Mouse (Mus musculus): Measurements from ENCODE around the gene Adam22.

GRCm38 (mm10) chr5:8120087-8120486 lies 247.9 kb downstream of the Adam22 start:
- no peak for TF ChIP-seq CTCF (conservative IDR thresholded peaks at IDR 0.05; ENCODE audit: insufficient read depth, insufficient read length, low read depth, low read length)
- no peak for TF ChIP-seq POLR2A (IDR thresholded peaks at IDR 0.05; ENCODE audit: low read depth, low read length)

Measured in kidney, adult 2 months (tissue).